Mouse (Mus musculus): ENCODE data around the gene A630089N07Rik. TPM values are rescaled to one million over a fixed set of nuclear protein-coding genes. Genes with fewer than 3 reads are reported as not detected.
"Not testable (repeated sequence)": the region's sequence is repeated elsewhere in the genome, so short reads cannot be mapped to it uniquely, and the experiment has no call there.

Gene A630089N07Rik
- total RNA-seq (2021) = 1 to 10 TPM; 6.7 to 7.4 TPM
- long read RNA-seq = 0 reads

DNA sequence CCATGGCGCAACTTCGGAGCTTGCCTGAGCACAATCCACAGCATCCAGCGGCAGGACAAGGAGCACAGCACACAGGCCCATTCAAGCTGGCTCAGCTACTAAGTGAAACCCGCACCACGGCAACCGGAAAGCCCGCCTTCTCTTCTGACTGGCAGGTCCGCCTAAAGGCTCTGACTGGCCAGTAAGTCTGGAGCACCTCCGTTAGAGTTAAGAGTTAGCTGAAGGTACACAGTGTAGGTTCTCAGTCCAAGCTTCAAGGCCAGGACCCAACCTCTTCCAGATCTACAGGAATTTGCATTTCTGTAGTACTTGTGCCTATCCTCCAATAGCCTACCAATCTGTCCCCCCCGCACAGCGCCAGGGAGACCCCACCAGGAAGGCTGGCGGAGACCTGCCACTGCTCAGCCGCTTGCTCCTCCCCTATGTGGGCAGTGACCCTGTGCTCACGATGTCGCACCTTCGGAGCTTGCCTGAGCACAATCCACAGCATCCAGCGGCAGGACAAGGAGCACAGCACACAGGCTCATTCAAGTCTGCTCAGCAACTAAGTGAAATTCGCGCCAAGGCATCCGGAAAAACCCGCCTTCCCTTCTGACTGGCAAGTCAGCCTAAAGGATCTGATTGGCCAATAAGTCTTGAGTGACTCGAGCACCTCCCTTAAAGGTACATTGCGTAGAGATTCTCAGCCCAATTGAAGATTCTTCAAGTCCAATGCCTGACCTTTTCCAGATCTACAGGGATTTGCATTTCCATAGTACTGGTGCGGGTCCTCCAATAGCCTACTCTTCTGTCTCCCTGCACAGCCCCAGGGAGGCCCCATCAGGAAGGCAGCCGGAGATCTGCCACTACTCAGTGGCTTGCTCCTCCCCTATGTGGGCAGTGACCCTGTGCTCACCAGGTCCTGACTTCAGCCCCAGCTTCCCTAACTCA, at the start of gene A630089N07Rik:
TSS of gene A630089N07Rik (minus strand) at position 562 of the 930 bp plus-strand sequence.
- peak; percentile 76 to 86 for DNase-seq (ENCODE audit: low spot score in 2 of 2)

DNA sequence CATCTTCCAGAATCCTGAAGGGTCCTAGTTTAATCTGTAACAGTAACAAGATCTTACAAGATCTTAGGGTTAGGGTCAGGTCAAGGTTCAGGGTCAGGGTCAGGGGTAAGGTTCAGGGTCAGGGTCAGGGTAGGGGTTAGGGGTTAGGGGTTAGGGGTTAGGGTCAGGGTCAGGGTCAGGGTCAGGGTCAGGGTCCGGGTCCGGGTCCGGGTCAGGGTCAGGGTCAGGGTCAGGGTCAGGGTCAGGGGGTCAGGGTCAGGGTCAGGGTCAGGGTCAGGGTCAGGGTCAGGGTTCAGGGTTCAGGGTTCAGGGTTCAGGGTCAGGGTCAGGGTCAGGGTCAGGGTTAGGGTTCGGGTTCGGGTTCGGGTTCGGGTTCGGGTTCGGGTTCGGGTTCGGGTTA, 24.9 kb upstream of the A630089N07Rik start:
- DNase-seq (ENCODE audit: low spot score in 2 of 2) = no peak

DNA sequence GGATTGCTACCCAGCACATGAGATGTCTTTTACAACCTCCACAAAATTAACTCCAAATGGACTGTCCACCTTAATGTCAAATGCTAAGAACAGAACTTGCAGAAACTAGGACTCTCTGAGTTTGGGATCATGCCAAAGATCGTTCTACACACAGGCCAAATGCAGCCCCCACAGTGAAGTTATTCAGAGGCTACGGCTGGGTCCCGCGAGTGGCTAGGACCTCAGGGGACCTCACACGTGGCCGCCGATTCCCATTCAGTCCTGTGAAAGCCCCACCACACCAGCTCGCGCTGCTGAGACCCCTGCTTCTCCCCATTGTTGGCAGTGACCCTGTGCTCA, 731 bp downstream of the A630089N07Rik start:
- not testable (repeated sequence) for DNase-seq (ENCODE audit: low spot score in 2 of 2)

DNA sequence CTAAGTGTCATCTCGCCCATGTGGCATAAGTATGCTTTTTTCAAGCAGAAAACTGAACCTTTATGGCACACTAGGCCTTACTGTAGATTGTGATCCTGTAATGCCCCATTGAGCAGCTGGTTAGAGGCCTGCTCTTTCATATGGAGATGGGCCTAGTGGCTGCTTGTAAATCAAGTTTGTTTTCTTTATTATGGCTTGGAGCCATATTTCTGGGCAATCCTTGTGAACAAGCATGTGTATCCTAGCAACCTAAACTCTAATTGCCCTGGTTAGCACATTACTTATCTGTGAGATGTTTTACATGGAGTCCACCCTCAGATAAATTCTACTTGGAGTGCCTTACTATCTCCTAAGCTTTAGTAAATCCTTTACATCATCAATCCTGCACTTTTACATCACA, 1.1 kb downstream of the A630089N07Rik start:
- DNase-seq (ENCODE audit: low spot score in 2 of 2) = peak in 1 of 2 experiments; percentile 1

DNA sequence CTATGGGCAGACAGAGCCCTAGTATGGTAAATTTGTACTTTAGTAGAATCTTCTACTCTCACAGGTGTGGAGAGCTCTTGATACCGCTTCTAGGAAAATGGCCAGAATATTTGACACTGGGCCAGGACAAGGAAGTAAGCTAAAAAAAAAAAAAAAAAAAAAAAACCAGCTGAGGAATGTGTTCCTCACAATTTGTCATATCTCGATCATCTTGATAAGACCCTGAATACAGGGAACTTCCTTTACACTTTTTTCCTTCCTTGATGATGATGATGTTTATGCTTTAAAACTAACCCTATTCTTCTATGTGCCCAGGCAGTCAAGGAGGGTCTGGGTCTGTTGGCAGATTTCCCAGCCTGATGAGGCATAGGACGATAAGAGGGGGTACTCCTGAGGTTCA, 2.9 kb downstream of the A630089N07Rik start:
- DNase-seq (ENCODE audit: low spot score in 2 of 2) = not testable (repeated sequence)

DNA sequence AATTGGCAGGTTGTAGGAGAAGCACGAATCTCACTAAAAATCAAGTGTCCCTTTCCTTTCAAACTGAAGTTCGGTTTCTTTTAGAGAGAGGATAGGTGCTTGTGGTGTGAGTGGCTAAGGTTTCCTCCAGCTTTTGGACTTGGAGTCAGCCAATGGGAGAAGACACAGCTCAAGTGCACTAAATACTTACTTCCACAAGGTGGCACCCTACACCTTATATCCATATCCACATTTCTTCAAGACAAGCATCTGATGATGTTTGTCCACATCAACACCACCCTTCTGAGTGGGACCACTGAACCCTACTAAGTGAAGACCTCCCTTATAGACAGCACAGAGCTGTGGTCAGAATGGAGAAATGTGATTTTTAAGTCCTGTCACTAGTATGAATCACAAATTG, 40.6 kb downstream of the A630089N07Rik start:
- DNase-seq (ENCODE audit: low spot score in 2 of 2) = peak in 1 of 2 experiments; percentile 55

DNA sequence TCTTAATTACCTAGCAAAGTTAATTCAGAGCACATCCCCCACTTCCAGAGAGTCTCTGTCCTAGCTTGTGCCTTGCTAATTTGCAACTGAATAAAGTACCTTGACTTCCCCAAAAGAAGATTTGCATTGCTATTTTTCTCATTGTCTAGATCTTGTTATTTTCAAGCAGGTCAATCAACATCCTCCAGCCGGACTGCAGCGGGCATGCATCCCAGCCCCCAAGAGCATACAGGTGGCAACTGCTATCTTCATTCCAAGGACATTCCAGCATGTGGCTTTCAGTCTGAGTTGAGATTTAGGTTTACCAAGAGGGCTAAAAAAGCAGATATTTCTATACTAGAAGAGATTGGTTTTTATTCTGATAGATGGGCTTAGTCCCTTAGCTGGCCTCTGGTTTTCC, 47.3 kb downstream of the A630089N07Rik start:
- DNase-seq (ENCODE audit: low spot score in 2 of 2) = not testable (repeated sequence)

DNA sequence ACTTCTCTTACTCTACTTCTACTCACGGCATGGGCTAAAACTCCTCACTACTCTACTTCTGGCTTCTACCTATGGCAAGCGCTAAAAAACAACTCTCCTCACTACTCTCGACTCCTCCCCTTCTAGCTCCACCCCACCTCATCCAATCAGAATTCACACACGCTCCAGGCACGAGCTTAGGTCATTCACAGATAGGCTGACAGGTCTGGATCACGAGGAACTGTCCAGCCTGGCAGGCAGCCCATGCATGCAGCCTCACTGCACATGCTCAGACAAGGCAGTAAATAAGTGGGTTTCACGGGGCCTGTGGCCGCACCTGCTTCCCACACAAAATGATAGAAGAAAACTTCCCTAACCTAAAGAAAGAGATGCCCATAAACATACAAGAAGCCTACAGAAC, 56.1 kb downstream of the A630089N07Rik start:
- DNase-seq (ENCODE audit: low spot score in 2 of 2) = not testable (repeated sequence)

DNA sequence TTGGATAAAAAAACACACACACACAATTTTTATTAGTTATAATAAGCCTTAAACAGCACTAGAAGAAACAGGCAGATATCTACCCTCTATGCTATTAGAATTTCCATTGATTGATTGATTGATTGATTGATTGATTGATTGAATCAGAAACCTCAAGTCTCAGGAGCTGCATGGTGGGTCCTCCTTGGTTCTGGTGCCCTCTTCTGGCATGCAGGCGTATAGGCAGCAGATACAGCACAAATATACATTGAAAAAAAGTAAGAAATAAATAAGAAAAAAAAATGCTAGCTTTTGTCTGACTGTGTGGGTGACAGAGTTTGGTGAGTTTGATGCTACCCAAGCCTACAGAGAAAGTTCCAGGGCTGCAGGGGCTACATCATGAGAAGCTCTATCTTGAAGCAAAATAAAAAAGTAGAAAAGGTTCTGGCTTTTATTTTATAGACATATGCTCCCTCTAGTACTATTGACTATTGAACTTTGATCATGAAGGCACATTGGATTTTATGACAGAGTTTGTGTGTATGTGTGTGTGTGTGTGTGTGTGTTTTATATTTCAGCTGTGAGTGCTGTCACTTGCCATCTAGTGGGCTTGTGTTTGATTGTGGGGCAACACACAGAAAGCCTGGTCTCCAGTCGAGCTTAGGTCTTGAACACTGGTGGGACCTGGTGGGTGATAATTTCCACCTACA, 59.4 kb downstream of the A630089N07Rik start:
- no peak for DNase-seq (ENCODE audit: low spot score in 2 of 2)

DNA sequence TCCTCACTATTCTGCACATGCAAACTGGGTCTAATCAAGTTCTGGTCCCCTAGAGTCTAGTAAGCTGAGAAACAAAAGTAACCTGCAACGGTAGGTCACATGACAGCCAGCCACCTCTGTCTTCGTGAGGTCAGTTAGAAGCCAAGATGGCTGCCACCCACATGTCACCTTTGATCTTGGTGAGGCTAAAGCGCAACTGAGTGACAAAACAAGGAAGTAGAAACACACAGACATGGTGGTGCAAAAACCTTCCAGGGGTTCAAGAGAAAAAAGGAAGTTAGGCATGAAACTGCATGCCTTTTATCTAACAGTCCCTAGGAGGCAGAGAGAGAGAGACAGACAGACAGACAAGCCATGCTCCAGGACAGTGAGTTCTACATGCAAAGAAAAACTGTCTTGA, 60.2 kb downstream of the A630089N07Rik start:
- DNase-seq (ENCODE audit: low spot score in 2 of 2) = no peak

DNA sequence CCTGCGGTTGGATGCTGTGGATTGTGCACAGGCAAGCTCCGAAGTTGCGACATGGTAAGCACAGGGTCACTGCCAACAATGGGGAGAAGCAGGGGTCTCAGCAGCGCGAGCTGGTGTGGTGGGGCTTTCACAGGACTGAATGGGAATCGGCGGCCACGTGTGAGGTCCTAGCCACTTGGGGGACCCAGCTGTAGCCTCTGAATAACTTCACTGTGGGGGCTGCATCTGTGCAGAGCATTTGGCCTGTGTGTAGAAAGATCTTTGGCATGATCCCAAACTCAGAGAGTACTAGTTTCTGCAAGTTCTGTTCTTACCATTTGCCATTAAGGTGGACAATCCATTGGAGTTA, 84.9 kb downstream of the A630089N07Rik start:
- not testable (repeated sequence) for DNase-seq (ENCODE audit: low spot score in 2 of 2)

DNA sequence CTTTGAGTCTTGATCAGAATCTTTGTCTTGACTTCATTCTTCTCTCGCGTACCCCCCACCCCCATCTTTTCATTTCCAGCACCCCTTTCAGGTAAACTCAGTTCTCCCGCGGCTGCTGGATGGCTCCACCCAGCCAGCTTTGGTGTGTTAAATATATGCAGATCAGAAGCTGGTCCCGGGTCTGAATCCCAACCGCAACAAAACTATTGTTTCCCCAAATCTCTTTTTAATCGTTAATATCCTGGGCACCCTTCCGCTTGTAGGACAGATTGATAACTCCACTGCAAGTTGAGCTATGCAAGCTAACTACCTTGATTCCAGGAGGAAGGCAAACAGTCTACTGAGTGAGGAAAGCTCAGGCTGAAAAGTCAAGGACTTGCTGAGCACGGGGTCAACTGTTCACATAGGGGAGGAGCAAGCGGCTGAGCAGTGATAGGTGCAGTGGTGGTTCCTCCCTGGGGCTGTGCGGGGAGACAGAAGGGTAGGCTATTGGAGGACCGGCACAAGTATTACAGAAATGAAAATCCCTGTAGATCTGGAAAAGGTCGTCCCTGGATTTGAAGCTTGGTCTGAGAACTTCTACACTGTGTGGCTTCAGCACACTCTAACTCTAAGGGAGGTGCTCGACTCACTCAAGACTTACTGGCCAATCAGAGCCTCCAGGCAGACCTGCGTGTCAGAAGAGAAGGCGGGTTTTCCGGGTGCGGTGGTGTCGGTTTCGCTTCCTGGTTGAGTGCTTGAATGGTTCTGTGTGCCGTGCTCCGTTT, 85.5 kb downstream of the A630089N07Rik start, which contains the start of gene B230307C23Rik:
TSS of gene B230307C23Rik (plus strand) at position 700 of the 767 bp plus-strand sequence.
- DNase-seq (ENCODE audit: low spot score in 2 of 2) = peak; percentile 84 to 92

DNA sequence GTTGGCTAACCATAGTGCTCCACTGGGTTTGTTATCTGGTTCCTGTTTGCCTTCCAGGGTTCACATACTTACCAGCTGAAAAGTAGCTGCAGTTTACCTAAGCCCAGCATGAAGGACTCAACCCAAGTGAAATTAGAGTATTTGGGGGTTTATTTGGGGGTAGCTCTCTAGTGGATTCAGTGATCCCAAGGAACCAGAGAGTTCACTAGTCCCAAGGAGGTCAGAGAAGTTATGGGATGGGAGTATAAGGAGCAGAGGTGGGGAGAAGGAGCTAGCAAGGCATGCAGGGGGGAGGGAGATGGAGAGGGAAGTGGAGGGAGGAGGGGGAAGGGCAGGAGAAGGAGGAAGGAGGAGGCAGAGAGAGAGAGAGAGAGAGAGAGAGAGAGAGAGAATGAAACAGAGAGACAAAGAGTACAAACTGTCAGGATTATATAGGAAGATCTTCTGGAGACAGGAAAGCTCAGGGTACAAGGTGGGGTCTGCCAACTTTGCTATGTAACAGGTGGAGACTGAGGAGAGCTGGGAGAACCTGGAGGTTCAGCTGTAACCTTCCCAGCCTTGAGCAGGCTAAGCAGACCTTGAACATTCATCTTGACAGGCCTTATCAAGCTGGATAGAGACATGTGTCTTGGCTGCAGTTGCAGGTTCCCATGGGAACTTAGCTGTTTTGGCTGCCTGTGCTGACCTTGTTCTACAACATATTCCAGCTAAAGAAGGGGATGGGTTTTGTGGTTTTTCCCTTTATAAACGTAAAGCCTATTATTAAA, 86.2 kb downstream of the A630089N07Rik start:
- peak in 1 of 2 experiments; percentile 26 for DNase-seq (ENCODE audit: low spot score in 2 of 2)

DNA sequence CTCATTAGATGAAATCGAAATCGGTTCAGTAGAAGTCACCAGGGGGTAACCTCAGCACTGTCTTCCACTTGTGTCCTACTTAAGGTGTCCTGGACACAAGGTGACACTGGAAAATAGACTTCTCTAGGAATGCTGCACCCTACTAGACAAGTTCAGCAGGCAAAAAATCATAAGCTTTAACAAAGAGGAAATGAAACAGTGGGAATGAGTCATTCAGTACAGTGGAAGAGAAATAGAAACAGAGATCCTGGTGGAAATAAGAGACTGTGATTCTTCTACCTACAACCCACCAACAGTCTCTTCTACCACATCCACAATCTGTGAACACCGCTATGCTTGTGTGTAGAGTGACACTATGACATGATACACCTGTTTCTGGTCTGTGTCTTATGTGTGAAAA, 89.8 kb downstream of the A630089N07Rik start:
- not testable (repeated sequence) for DNase-seq (ENCODE audit: low spot score in 2 of 2)

DNA sequence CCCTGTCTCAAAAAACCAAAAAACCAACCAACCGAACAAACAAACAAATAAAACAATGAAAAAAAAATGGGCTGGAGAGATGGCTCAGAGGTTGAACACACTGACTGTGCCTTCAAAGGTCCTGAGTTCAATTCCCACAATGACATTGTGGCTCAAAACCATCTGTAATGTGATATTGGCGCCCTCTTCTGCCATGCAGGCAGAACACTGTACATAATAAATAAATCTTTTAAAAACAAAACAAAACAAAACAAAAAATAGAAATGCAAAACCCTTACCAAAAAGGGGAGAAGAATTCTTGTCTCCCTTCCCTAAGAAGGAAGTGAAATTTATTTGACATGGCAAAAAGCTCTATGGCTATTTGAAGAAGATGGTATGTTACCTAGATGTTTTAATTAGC, 90.7 kb downstream of the A630089N07Rik start:
- no peak for DNase-seq (ENCODE audit: low spot score in 2 of 2)

DNA sequence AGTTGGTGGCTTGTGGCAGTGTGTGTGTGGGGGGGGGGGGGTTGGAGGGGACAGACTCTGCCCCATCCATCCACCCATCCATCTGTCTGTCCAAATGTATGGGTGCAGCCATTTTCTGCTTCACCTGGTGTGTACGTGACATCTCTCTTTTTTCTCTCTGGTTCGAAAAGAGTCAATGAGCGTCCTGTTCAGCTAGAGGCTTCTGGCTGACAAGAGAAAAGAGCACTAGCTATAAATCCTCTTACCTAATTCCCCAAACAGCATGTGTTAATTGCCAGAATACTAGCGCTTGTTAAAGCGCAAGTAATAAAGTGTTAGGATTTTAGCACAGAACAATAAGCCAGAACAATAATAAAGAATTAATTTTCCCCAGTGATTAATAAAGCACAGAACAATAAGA, 97.7 kb downstream of the A630089N07Rik start:
- no peak for DNase-seq (ENCODE audit: low spot score in 2 of 2)

DNA sequence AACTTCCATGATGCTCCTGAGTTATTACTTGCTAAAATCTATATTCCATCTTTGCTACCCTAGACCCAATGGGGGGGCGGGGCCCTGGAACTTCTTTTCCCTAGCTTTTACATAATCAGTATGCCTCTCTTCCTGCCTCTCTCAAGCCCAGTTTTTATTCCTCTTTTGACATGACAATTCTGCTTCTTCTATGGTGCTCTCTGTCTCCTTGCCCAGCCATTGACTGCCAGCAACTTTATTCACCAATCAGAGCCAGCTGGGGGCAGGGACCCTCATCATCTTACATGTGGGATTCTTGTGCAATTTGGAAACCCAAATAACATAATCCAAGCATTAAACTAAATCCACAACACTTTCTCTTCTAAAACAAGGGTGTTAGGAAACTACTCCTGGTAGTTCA, 100.9 kb downstream of the A630089N07Rik start:
- DNase-seq (ENCODE audit: low spot score in 2 of 2) = no peak

DNA sequence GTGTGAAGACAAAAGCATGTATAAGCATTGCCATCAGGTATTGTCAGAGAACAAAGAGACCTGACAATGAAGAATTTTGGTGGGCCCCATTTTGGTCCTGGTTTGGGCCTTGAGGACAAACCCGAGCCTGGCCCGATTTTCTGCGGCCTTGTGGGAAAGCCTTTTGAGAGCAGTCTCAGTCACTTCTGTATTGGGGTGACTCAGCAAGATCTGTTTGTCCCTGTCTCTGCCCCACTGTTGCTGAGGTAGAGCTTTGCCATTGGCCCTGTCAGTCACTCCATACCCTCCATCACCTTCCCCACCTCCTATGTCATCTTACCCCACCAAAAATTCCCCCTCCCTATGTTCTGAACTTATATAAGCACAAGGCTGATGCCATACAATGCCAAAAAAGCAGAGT, 104.5 kb downstream of the A630089N07Rik start:
- no peak for DNase-seq (ENCODE audit: low spot score in 2 of 2)

DNA sequence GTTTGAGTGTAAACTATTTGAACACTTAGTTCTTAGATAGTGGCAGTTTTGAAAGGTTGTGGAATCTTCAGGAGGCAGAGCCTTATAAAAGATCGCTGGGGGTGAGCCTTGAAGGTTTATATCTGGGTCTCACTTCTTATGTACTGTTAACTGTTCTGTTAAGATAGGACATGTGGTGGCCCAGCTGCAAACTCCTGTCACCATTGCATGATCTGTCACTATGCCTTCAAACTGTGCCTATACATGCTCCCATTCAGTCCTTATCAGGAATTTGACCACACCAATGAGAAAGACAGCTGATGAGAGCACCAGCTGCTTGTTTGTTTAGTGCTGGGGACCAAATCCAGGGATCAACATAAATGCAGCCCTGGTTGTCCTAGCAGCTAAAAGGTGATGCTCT, 105.0 kb downstream of the A630089N07Rik start:
- no peak for DNase-seq (ENCODE audit: low spot score in 2 of 2)

DNA sequence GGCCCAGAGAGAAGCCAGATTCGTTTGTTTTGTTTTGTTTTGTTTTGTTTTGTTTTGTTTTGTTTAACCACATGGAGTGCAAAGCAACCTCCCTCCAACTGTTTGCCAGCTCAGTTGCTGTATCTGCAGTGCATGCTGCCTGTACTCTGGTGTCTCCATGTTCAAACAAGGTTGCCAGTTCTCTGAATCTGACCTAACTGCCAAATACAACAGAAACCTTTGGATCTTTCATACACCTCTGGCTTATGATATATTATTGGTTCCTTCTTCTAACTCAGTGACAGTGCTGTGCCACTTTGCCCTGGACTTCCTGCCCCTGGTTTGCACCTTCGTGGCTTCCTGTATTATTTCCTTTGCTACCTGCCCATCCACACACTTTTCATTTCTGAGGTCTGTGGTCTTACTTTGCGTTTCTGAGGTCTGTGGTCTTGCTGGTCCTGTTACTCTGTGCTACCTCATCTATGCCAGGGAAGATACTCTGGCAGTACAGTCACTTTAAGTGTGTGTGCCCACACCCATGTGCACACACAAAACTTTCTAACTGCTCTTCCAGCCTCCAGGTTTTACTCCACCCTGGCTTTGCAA, 118.2 kb downstream of the A630089N07Rik start:
- DNase-seq (ENCODE audit: low spot score in 2 of 2) = no peak

Data from layer of hippocampus, adult 18-20 months (tissue).